Mouse (Mus musculus) lung, adult 2 months (tissue): ENCODE results near the gene Cd5.

Source experiments
- CTCF ChIP-seq: fragments of 200-500 bp; IDR thresholded peaks from 2 replicates; pipeline ENCODE4 v1.5.1; 2011; ENCODE audit warnings: mild to moderate bottlenecking, low read length, control low read depth; ENCODE audit not compliant: insufficient read depth
- POLR2A ChIP-seq: fragments of 200-500 bp; IDR thresholded peaks from 2 replicates; pipeline ENCODE4 v1.6.1; 2011; ENCODE audit warnings: low read depth, mild to moderate bottlenecking, control low read depth, low read length, borderline replicate concordance; ENCODE audit errors: extremely low read depth

DNA sequence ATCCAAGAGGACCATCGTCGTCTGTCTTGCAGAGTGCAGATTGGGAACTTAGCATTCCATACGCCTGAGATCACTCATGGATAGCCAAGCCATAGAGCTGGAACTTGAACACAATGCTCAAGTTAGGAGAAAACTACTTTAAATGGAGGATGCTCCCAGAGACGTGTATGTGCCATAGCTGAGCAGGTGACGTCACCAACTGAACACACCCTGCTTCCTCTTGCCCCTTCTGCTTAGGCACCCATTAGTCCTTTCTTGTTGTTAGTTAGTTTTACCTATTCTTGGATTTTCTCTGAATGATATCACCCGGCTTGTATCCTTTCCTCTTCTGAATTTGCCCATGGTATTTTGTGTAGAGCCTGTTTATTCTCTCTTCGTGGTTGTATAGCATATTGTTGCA lies 8.4 kb upstream of the Cd5 start:
- TF ChIP-seq CTCF, result no peak
- TF ChIP-seq POLR2A, result no peak
